Mouse (Mus musculus) heart, adult 9 months (tissue): ENCODE measurements around the gene D430041D05Rik.

Experiments used
- DNase-seq, 2 experiments: peaks; one replicate each; pipeline ENCODE4 v3.0.0; 2022; ENCODE audit warnings: low spot score in 2 of 2

D430041D05Rik gene

DNA sequence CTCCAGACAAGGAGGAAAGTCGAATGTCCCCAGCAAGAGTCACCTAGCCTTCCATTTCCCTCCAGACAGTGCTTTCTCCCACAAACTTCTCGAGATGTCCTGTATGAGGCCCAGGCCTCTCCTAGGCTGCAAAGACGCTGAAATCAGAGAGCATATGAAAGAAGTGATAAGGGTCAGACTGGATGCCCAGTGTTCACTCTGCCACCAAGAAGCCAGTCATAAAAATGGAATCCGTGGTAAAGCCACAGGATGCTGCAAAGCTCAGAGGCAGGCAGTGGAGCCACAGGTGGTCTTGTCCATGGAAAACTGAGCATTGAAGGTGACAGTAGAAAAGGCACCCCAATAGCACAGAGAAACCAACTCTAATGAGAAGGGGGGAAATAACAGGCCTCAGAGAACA is 2.9 kb downstream of the D430041D05Rik start:
- no peak for DNase-seq

DNA sequence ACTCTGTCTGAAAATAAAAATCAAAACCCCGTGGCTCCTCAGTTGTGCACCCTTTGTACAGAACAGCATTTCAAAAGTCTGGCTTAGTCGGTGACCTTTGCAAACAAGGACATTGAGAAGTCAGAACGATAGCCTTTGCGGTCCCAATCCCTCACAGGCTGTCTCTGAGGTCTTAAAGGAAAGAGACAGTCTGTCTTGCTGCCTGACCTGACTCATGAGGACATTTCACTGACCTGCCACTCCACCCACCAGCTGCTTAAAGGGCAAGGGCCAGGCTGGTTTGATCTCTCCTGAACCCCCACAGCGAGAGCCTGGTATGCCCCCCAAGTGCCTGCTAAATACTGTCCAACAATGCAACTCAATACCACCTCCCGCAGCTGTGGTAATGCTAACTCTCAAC is 6.8 kb downstream of the D430041D05Rik start:
- DNase-seq = no peak

DNA sequence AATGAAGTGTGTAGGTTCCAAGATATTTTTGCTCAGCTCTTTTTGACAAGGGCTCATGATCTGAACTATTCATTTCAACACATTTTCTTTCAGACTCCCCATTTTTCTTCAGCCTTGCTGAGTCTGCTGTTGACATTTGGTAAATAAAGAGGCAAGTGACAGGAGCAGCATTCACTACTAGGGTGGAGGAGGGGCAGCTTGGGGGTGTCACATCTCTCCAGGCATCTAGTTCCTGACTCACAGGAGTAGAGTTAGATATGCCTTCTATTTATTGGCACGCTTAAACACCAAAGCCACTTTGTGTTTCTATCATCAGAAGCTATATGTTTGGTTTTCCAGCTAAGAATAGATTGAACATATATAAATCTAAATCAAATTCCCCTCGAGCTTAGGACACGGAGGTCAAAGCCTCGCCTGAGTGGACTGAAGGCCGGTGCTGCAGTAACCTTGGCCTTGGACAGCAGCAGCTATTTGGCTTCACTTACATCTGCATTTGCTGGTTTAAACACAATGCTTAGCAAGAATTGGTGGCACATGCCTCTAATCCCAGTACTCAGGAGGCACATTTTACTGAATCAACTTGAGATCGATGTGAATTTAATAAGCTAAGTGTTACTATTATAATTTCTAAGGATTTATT is 12.0 kb downstream of the D430041D05Rik start:
- no peak for DNase-seq

DNA sequence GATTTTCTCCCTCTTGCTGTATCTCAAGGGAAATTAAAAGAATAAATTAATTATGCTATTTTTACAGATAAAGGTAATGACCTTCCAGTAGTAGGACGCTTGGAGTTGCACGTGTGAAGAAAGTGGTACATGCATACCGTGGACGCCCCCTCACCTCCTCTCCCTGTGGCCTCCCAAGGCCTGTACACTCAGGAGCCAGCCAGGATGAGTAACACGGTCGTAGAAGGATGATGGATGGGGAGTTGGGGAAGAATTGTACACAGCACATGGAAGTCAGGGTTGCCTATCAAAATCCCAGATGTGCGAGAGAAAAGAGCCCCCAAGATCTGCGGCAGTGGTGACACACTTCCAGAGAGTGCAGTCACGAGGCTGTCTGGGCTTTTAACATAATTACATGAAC is 14.9 kb downstream of the D430041D05Rik start:
- DNase-seq = no peak

DNA sequence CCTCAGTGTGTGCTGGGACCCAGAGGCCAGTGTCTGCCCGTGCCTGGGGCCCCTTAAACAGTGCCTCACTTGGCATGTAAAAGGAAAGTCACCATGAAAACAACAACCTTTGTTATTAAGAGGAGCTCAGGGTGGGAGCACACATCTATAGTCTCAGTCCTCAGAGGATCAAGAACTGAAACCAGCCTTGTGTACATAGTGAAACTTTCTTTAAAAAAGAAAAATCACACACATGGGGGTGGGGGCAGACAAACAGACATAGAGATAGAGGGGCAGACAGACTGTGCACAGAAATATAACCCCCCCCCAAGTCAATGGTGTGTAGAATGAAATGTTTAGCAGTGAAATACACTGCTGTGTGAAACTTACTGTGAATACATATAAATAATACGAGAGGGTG is 16.0 kb downstream of the D430041D05Rik start:
- no peak for DNase-seq

- DNase-seq = no peak
Observed at GRCm38 (mm10) chr2:104392700-104393312, 18.0 kb downstream of the D430041D05Rik start.

DNA sequence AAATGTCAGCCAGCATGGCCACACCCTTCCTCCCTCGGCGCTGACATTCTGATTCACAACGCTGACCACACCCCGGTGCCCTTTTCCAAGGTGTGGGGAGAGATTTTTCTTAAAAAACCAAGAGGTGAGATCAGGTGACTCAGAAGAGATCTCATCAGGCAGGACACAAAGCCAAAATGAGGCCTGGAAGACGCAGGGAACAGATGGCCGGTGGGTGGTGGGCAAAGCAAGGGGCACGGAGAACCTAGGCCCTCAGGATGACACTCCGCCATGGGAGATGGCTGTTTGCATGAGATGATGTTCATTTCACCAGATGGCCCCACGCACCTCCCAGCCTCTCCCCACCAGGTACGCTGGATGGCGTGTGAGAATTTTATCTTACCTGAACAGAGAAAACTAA is 21.6 kb downstream of the D430041D05Rik start:
- no peak for DNase-seq

DNA sequence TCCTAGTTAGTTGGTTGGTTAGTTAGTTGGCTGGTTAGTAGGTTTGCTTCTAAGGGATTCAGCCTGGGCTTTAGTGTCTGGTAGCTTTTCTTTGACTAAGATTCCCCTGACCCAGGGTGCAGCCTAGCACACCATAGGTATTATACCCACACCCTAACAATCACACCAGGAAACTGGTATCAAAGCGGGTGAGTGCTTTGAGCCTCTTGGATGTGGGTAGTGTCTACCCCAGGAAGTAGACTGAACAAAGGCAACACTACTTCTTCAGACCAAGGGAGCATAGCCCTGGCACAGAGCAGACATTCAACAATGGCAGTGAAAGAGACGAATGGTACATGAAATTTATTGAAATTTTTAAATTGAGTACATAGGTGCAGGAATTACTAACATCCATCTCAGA is 24.9 kb downstream of the D430041D05Rik start:
- no peak for DNase-seq

- no peak for DNase-seq
Observed at GRCm38 (mm10) chr2:104383589-104383988, 27.2 kb downstream of the D430041D05Rik start.

GRCm38 (mm10) chr2:104382813-104383212 is 28.0 kb downstream of the D430041D05Rik start:
- no peak for DNase-seq

GRCm38 (mm10) chr2:104379304-104379703 is 31.5 kb downstream of the D430041D05Rik start:
- no peak for DNase-seq

DNA sequence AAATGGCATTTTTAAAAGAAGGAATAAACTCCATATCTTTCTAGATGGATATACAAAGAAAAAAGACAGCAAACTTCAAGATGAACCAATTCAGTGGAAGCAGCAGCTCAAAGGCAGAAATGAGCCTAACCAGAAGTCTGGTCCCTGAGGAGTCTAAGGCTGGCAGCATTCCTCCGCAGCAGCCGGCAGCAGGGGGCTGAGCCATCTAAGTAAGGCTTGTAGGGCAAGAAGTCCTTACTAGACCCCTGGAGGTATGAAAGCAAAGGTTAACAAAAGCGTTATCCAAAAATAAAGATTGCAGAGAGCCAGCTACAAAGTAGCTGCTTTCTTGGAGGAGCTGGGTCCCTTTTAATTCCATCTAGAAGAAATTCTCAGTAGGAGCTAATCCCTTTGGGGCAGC is 32.0 kb downstream of the D430041D05Rik start:
- DNase-seq = no peak

DNA sequence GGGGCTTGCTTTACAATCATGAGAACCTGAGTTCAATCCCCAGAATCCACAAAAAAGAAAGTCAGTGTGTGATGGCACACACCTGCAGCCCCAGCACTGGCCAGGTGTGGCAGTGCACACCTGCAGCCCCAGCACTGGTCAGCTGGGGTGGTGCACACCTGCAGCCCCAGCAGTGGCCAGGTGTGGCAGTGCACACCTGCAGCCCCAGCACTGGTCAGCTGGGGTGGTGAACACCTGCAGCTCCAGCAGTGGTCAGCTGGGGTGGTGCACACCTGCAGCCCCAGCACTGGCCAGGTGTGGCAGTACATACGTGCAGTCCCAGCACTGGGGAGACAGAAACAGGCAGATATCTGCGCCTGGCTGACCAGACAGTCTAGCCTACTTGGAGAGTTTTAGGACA is 32.8 kb downstream of the D430041D05Rik start:
- no peak for DNase-seq

DNA sequence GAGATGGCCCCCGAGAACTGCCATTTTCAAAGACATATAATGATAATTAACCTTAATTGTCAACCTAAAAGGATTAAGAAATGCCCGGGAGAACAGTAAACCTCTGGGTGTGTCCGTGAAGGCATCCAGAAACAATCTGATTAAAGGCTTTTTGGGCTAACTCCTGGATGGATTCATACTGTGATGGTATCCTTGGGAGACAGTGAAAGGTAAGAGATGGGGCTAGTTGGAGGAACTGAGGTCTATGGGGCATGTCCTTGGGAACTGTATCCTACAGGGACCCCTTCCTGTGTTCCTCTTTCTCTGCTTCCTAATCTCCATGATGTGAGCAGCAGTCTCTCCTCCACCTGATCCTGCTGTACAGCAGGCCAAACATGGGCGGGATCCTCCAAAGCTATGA is 38.7 kb downstream of the D430041D05Rik start:
- no peak for DNase-seq

GRCm38 (mm10) chr2:104371606-104372130 is 39.1 kb downstream of the D430041D05Rik start:
- no peak for DNase-seq

- DNase-seq = no peak
Observed at GRCm38 (mm10) chr2:104367836-104368298, 42.9 kb downstream of the D430041D05Rik start.

DNA sequence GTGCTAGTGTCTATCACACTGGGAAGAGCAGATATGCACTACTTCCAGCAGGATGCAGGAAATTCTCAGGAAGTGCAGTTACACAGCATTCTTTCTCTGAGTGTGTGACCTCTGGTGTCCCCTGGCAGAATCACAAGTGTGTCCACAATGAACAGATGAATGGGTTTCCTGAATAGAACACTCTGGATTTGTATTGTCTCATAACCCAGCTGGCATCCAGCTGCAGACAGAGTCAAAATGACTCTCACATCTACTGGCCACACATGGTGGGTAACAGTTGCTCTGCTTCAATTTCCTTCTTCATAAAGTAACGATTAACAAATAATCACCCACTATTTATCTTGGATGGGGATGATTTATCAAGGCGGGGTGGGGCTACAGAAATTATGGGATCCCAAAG is 43.5 kb downstream of the D430041D05Rik start:
- DNase-seq = peak; percentile 1

DNA sequence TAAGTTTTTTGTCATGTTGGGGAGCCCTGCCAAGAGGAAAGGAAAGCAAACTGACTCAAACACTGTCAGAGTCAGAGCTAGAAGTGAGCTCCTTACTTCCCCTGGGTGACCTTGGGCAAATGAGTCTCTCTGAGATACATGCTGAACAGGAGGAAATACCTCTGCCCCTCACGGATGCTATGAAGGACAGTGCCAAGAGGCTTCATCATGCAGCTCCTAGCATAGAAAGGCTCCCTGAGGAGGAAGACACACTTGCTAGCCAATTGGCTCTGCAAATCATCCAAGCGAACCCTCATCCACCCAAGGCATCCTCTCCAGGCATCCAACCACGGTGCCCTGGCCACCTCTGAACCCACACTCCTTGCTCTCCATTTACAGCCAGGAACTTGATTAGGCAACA is 51.5 kb downstream of the D430041D05Rik start:
- DNase-seq = no peak

DNA sequence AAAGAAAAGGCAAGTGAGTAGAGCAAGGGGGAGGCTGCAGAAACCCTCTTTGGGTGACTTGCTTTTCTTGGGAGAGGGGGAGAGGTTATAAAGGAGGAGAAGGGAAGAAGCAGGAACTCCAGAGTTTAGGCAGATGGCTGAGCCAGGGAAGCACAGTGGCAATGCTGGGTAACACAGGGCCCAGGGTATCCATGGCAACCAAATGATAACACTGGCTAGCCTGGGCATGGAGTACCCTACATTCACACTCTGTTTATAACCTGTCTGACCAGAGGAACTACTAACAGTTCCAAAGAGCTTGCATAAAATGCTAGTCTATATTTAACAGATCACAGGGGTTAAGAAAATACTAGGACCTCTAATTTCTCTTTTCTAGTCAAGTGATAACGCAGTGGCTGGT is 51.9 kb downstream of the D430041D05Rik start:
- no peak for DNase-seq

DNA sequence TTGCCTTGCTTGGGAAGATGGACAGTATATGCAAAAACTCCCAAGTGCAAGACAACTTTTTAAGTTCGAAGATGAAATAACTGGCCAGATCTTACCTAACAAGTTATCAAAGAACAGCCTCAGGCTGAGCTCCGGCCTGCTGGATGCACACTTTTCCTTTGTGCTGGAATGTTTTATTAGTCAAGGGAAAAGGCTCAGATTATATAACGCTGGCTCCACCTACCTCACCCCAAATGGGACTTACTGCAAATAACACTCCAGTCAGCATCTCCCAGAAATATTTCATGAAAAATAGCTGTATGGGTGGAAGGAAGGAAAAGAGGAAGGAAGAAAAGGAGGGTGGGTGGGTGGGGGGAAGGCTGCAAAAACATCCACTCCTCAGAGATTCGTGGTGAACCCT is 54.3 kb downstream of the D430041D05Rik start:
- DNase-seq = no peak

DNA sequence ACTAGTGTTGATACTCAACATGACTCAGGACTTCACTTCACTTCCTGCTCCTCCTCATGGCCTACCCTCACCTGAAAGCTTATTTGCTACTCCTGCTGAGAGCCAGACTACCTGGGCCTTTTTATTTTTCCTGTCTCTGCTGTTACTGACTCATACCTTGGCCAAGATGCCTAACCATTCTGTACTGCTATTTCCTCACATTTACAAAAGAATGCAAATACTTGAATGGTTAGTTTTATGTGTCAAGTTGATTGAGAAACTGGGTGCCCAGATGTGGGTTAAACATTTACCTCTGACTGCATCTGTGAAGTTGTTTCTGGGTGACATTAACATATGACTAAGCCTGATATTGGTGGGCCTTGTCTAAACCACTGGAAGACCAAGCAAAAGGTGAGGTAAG is 56.7 kb downstream of the D430041D05Rik start:
- no peak for DNase-seq

- no peak for DNase-seq
Observed at GRCm38 (mm10) chr2:104352204-104352493, 58.7 kb downstream of the D430041D05Rik start.

- DNase-seq = no peak
Observed at GRCm38 (mm10) chr2:104351415-104352203, 59.2 kb downstream of the D430041D05Rik start.
